Mouse (Mus musculus) retina, embryonic 14.5 days (tissue): ENCODE data around the gene Otx2.
A peak's percentile ranks its signal among the peaks of the same experiment; 100 is the strongest.
"Not testable (repeated sequence)": the region's sequence is repeated elsewhere in the genome, so short reads cannot be mapped to it uniquely, and the experiment has no call there.

Experiments used
- DNase-seq: peaks from one replicate; pipeline ENCODE4 v3.0.0-alpha.2; 2015; ENCODE audit warnings: low spot score

Otx2 gene

GRCm38 (mm10) chr14:48653676-48654510 lies 19.7 kb downstream of the Otx2 start:
- no peak for DNase-seq

GRCm38 (mm10) chr14:48653081-48653480 lies 20.5 kb downstream of the Otx2 start:
- no peak for DNase-seq

- no peak for DNase-seq
Measured at GRCm38 (mm10) chr14:48652256-48652655, 21.4 kb downstream of the Otx2 start.

GRCm38 (mm10) chr14:48651471-48652211 lies 22.0 kb downstream of the Otx2 start:
- peak; percentile 46 for DNase-seq

GRCm38 (mm10) chr14:48641462-48642395 lies 31.9 kb downstream of the Otx2 start:
- no peak for DNase-seq

GRCm38 (mm10) chr14:48633141-48633540 lies 40.5 kb downstream of the Otx2 start:
- no peak for DNase-seq

GRCm38 (mm10) chr14:48632335-48632734 lies 41.3 kb downstream of the Otx2 start:
- DNase-seq = no peak

GRCm38 (mm10) chr14:48631486-48631885 lies 42.1 kb downstream of the Otx2 start:
- DNase-seq = no peak

- DNase-seq = no peak
Measured at GRCm38 (mm10) chr14:48629404-48629803, 44.2 kb downstream of the Otx2 start.

GRCm38 (mm10) chr14:48626271-48626670 lies 47.3 kb downstream of the Otx2 start:
- DNase-seq = no peak

GRCm38 (mm10) chr14:48625331-48625694 lies 48.3 kb downstream of the Otx2 start:
- DNase-seq = no peak

GRCm38 (mm10) chr14:48624596-48625330 lies 48.9 kb downstream of the Otx2 start:
- peak; percentile 25 for DNase-seq

- DNase-seq = not testable (repeated sequence)
Measured at GRCm38 (mm10) chr14:48622726-48623125, 50.9 kb downstream of the Otx2 start.

GRCm38 (mm10) chr14:48616361-48616760 lies 57.3 kb downstream of the Otx2 start:
- DNase-seq = no peak

- peak; percentile 75 for DNase-seq
Measured at GRCm38 (mm10) chr14:48608641-48609310, 64.8 kb downstream of the Otx2 start.
